Mouse (Mus musculus) adipocyte (in vitro differentiated cells): ENCODE data around the gene Rpap3.

ENCODE experiments used
- DNase-seq: peaks from one replicate; pipeline ENCODE4 v3.0.0-alpha.2; 2016; ENCODE audit warnings: low spot score

Gene Rpap3

DNA sequence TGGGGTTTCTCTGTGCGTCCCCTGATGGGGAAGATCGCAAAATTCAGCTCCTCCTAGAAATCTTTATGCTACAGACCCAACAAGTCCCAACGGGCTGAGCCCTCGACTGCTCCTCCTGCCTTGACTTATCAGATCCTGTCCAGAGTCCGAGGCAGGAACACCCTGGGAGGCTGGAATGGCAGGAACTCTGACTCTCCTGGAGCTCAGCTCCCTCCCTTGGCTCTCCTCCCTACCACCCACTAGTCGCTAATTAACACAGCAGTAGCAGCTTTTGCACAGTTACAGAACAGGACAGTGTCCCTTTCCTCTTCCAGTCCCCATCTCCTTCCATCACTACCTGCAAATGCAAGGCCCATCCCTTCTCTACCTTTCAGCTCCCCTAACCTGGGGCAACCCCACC lies 24.7 kb upstream of the Rpap3 start:
- DNase-seq: no peak

DNA sequence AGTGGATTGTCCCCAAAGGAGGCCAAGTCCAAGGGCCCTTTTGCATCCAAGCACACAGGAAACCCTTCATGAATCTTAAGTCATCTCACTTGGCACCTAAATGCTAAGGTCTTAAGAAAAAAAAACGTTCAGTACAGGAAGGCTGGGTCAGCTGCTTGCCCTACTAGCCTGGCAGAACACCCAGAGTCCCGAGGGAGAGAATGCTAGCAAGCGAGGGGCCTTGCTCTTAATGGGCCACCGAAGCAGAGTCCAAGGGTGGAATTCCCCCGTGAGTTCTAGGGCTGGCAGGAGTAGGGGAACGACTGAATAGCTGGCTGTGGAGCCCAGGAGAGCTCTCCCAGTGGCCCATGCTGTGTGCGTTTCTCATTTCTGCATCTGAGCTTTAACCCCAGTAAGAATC lies 23.2 kb upstream of the Rpap3 start:
- DNase-seq: peak; percentile 72

GRCm38 (mm10) chr15:97728394-97728793 lies 22.8 kb upstream of the Rpap3 start:
- no peak for DNase-seq

DNA sequence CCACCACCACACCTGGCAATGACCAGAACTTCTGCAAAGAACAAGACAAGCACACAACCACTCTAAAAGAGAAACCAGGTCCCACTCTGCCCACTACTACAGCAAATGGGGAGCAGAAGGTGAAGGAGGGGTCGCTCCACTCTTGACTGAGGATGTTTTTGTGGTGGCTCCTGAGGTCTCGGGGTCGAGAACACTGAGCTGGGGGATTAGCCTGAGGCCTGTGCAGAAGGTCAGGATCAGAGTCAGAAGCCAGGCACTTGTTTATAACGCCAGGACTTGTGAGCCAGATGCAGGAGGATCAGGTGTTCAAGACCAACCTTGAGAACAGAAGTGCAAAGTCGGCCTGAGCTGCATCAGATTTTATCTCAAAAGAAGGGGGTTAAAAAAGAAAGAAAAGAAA lies 21.9 kb upstream of the Rpap3 start:
- DNase-seq: no peak

- peak; percentile 85 for DNase-seq
Measured at GRCm38 (mm10) chr15:97727048-97727447, 21.4 kb upstream of the Rpap3 start.

- DNase-seq: no peak
Measured at GRCm38 (mm10) chr15:97726310-97726709, 20.7 kb upstream of the Rpap3 start.

GRCm38 (mm10) chr15:97725198-97725785 lies 19.7 kb upstream of the Rpap3 start:
- peak; percentile 63 for DNase-seq

- no peak for DNase-seq
Measured at GRCm38 (mm10) chr15:97724346-97725197, 18.9 kb upstream of the Rpap3 start.

GRCm38 (mm10) chr15:97723536-97724345 lies 18.1 kb upstream of the Rpap3 start:
- DNase-seq: no peak

DNA sequence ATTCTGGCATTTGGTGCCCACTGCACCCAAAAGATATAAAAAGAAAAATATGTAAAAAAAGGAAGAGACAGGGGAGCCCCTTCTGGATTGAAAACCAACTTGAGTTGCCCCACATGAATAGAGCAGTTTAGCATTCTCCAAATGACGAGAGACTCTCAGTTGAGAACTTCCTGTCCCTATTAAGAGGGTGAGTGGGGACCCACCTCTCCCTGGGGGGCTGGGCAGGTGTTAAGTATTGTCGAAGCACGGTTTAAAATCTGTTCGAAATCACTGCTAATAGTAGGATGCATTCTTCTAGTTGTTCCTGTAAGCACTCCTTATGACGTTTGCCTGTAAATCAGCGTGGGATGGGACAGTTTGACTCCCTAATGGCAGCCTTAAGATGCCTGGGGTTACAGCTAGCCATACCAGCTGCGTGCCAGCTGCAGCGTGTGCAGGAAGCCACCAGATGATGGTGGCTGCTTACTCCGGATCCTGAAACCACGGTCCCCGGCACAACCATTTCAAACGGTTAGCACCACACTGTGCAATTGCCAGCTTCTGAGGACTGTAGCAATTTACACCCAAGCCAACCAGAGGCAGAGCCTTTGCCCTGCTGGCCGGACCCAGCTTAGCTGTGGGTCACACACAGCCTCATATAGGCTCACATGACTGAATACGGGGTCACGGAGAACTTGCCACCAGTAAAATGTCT lies 15.5 kb upstream of the Rpap3 start:
- DNase-seq: no peak

DNA sequence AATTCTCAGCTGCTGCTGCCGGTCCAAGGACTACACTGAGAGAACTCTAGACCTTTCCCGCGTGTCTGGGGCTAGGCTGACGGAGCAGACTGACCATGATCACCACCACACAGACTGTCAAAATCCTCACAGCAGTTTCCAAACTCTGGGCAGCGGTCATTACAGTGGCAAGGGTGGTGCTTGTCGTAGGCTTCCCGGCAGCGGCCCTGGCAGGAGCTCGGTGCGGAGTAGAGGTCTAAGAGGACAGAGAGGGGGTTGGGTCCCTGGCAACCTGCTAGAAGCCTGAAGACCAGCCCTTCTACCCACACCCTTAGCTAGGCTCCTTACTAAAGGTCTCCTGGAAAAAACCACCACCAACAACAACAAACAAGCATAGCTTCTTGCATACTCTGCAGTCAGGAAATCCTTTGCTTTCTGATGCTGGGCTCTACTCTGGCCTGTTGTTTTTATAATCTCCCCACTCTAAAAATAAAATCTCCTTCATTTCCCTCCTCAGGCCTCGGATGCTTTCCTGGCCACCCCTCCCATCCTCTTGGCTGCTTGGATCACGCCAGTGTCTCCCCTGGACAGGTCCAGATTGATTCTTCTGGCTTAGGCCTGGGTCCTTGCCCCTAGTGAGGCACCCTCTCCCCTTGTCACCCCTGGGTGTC lies 14.5 kb upstream of the Rpap3 start:
- peak; percentile 54 for DNase-seq

- no peak for DNase-seq
Measured at GRCm38 (mm10) chr15:97719494-97719893, 13.9 kb upstream of the Rpap3 start.

GRCm38 (mm10) chr15:97718535-97719155 lies 13.0 kb upstream of the Rpap3 start:
- no peak for DNase-seq

DNA sequence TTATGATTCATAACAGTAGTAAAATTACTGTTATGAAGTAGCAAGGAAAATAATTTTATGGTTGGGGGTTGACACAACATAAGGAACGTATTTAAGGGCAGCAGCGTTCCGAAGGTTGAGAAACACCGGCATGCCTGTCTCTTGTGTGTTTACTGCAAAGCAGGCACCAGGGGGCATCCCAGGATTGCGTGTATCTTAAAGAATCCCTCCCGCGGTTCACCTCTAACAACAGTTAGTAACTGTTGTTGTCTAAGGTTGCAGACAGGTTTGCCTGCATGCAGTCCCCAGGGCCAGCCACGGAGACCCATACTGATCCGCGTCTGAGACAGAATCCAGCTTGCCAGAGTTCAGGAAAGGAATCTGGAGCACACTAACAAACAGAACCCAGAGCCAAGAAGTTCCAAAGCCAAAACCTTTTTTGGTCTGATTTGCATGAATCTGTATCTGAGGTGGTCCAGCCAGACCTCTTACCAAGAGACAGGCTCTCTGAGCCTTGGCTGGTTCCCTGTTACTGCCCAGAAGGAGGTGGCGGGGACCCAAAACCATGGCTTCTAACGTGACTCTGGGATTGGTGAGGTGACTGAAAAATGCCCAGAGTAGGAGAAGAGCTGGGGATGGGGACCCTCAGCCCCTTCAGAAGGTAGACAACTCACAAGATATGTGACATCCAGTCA lies 12.4 kb upstream of the Rpap3 start:
- DNase-seq: peak; percentile 74

GRCm38 (mm10) chr15:97716782-97717181 lies 11.2 kb upstream of the Rpap3 start:
- no peak for DNase-seq

- DNase-seq: no peak
Measured at GRCm38 (mm10) chr15:97715734-97716133, 10.1 kb upstream of the Rpap3 start.

DNA sequence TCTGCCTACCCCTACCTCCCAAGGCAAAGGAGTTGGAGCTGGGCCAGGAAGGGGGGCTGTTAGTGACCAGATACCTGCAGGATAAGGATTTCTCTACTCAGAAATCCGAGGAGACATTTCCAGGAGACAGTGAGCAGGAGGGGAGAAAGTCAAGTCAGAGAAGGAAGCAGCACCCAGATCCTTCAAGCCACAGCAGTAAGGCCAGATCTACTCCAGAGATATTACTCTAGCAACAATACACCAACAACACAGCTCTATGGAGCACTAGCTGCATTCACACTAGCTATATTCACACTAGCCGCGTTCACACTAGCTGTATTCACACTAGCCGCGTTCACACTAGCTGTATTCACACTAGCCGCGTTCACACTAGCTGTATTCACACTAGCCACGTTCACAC lies 9.5 kb upstream of the Rpap3 start:
- no peak for DNase-seq

- no peak for DNase-seq
Measured at GRCm38 (mm10) chr15:97712546-97712945, 6.9 kb upstream of the Rpap3 start.

DNA sequence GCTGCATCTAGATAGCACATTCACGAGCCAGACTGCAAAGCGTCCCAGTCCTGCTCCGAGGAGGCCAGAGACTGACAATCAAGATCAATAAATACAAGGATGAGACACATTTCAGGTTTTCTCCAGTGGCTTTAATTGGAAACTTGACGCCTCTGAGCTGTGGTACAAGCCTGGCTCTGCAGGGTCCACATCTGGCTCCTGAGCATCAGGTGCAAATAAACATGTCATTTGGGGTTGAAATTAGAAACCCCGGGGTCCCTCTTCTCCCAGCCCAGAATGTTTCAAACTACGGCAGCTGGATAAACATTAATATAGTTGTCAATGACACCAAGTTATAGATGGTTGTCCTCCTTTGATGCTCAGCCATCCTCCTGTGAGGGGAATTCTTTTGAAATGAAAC lies 5.3 kb upstream of the Rpap3 start:
- no peak for DNase-seq

DNA sequence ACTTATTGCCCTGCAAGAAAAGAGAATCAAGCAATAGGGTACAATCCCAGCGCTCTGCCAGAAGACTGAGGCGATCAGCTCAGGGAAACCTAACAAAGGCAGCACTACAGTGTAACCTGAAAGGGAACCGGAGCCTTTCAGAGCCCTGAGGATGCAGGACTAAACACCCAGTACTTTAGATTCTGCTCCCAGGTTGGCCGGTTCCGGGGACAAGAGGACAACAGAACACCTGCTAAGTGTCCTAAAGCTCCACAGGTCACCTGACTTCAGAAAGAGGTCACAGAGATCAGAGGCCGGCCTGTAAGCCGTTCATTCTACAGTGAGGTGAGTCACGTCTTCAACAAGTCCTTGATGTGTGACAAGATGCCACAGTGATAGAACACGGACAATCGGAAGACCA lies 9.0 kb downstream of the Rpap3 start:
- DNase-seq: no peak

- peak; percentile 82 for DNase-seq
Measured at GRCm38 (mm10) chr15:97693411-97693810, 12.2 kb downstream of the Rpap3 start.
